Mouse (Mus musculus) retina, adult 2 months (tissue): Measurements from ENCODE around the gene Rps3a1.

Experiments used
- DNase-seq: peaks from one replicate; pipeline ENCODE4 v3.0.0-alpha.2; 2012; ENCODE audit warnings: low read depth, low spot score

Gene Rps3a1

DNA sequence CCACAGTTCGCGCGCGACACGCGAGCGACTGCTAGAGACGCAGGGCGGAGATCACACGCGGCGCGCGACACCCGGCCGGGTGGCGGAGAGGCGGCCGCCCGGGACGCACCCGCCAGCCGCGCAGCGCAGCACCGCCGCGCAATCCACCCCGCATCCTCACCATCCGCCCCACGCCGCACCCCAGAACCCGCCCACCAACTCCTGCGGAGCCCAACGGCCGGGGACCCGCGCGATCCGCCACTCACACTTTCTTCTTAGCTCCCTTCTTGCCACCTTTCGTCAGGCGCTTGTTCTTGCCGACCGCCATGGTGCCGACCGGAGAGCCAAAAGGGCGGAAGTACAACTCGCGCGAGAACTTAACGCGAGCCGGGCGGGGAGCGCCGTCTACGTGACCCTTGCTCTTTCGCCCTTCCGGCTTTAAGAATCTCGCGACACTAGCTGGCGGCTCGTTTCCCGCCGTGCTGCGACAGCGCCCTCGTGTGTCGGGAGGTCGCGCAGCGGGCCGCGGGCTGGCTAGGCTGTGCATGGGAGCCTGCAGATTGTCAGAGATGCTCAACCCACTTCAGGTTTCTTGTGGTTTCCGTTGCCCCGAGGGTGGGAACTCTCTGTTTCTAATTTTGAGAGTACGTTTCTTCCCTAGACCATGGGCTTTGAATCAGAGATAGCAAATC is at the start of gene Rps3a1:
Gene Rps3a1, minus strand, starts transcription at position 440 of the 671 bp plus-strand sequence.
- peak; percentile 95 for DNase-seq

DNA sequence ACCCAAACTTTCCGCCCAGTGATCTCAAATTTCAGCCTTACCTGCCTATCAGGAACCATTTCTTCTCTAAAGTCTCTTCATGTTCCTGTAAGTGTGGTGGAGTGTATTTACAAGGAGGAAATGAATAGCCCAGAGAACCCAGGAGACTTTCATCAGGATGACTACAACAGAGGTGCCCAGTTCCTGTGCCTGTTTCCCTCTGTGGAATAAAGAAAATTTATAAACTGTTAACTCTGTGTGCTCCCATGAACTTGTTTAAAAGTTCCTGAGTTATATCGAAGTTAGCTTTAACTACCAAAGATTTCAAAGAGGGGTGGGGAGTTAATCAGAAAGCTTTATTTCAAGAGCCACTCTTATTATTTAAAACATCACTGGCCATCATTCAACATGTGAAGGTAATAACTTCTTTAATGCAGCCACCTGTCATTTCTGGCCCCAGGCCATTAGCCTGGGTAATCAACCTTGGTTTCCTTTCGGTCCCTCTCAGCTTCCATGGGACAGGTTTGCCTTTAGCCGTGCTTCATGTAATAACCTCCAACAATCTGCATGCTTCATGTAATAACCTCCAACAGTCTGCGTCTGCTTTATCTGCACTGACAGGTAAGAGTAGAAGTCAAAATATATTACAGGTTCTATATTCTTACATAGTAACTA is 45.4 kb upstream of the Rps3a1 start:
- no peak for DNase-seq

DNA sequence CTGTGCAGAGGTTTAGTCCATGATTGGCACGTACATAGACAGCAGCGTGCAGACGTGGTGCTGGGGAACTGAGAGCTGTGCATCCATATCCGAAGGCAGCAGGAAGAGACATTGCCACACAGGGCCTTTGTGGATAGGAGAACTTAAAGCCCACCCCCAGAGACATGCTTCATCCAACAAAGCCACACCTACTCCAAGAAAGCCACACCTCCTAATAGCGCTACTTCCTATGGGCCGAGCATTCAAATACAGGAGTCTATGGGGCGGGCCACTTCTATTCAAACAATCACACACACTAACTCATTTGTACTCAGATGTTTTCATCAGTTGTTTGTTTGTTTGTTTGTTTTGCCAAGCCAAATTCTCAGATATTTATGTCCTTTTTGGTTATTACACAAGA is 42.0 kb upstream of the Rps3a1 start:
- no peak for DNase-seq

DNA sequence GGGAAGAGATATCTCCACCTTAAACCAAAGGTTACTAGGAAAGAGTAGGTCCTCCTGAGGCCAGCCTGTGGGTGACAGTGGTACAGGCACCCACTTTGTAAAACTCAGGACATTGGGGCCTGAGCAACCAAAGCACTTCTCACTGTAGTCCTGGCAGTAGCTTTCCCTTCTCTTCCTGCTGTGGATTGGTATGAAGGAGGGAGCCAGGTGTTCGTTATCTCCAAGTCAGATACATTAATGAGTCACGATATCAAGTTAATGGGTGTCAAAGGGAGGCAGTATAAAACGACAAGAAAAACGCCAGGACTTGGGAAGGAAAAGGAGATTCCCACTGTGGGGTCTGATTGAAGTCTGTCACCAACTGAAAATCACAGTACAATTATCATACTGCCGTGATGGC is 38.6 kb upstream of the Rps3a1 start:
- no peak for DNase-seq

DNA sequence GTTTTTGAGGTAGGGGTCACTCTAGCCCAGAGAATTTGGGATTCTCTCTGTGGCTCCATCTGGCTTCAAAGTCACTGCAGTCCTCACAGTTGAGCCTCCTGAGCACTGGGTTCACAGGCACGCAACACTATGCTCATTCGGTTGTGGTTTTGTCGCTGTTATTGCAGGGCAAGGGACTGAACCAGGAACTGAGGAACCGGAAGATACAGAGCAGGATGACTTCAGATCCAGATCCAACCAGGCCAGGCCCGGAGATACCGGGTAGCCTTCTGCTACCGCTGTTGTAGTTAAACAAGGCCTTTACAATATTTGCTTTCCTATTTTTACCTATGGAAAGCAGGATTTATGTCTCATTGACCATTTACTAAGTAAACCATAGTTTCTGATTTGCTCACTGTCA is 37.2 kb upstream of the Rps3a1 start:
- DNase-seq = no peak

DNA sequence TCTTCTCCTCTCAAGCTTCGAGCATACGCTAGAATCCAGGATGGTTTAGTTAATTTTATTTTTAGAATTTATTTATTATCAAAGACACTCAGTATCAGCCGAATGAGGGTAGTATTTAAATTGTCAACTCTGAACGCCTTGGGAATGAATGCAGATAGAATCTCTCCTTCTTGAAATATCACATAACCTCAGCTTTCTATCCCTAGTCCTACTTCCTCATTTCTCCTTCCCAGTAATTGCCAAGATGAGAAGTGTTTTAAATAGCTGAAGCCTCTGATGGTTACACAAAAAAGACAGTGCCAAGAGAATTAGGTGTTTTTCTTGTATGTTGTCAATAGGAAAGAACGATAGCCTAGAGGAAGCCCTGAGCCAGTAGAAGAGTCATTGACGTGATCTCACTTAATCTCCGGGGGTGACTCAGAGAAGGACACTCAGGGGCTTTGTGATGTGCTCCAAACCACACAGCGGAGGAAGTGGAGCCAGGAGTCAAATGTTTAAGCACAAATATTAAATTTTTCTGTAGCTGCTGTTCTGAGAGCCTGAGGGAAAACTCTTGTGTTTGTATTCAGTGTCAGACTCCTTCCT is 26.4 kb upstream of the Rps3a1 start:
- no peak for DNase-seq

DNA sequence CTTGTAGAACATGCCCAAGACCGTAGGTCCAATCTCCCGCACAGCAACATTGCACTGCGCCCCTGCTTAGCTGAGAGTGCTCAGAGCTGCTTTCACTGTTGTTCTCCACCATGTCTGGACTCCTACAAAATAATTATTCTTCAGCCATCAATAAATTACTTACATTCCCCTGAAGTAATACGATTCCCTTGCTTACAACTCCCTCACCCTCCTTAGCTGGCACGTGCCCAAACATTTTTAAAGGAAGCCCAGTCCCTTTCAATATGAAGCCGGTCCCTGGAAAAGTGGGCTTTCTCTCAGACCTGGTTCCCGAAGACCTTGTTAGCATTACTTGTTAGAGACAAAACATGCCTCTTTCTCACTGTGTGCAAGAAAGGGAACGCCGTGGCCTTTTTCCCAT is 7.0 kb upstream of the Rps3a1 start:
- DNase-seq = no peak

DNA sequence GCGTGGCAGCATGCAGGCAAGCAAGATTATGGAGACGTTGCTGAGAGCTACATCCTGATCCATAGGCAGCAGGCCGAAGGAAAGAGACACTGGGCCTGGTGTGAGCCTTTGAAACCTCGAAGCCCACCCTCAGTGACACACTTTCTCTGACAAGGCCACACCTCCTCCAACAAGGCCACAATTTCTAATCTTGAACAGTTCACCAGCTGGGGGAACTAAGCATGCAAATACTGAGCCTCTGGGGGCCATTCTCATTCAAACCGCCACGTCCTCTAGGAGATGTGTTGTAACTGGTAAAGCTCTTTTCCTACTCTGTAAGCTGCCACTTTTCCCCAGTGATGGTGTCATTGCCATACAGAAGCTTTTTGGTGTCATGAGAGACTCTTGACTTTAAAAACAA is 6.6 kb upstream of the Rps3a1 start:
- no peak for DNase-seq

DNA sequence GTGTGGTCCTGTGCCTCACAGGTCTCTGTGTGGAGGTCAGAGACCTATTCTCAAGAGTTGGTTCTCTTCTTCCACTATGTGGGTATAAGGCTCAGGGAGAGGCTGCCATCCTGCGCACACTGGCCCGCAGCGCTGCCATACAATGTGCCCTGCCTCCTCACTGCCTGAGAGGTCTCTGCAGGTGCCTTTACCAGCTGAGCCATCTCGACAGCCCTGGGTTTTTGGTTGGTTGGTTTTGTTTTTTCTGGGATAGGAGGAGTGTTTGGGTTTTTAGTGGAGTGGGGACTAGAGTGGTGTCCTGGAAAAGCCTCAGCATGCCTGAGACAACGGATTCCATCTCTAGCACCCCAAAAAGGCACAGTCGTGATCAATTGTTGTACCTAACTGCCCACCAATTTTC is 841 bp upstream of the Rps3a1 start:
- DNase-seq = no peak

DNA sequence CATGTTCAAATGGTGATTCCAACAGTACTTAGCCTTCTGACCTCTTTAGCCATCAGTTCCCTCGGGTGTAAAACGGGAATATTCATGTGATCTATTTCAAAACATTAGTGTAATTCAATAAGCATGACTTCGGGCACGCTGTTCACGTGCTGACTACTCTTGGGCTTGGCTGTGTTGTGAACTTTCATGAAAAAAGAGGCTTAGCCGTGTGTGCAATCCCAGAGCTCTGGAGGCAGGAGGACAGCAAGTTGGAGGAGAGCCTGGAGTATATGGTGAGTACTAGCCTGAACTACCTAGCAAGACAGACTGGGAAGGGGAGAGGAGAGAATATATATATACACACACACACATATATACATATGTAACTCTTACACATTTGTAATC is 424 bp upstream of the Rps3a1 start:
- DNase-seq = no peak

DNA sequence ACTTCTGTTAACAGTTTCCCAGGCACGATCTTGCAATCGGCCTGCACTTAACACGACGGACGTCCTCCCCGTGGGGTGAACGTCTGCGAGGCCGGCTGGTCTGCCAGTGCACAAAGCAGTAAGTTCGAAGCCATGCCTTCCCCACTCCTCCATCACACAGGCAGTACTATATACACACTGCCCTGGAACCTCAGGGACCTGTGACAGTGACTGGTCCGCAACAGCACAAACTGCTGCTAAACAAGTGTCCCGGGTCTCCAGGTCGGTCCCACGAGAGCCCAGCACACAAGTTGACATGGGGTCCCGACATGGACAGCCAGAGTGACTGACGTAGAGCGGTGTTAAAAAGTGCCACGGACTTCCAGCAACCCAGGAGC is 628 bp downstream of the Rps3a1 start:
- no peak for DNase-seq

DNA sequence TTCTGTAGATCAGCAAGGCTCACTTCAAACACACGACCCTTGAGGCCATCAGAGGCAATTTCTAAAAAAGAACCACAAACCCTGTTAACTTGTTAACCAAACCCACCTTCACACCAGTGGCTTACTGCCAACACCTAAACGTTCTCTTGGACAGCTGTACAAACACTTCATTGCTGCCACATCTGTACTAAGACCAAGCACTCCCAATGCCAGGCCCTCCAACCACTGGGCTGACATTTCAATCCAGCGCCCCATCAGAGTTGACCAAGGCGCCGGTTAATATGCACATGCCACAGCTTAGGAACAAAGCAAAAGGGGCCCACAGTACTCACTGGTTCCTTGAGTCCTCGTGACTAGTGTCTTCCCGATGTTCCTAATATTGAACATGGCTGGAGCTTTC is 1.1 kb downstream of the Rps3a1 start:
- DNase-seq = no peak

DNA sequence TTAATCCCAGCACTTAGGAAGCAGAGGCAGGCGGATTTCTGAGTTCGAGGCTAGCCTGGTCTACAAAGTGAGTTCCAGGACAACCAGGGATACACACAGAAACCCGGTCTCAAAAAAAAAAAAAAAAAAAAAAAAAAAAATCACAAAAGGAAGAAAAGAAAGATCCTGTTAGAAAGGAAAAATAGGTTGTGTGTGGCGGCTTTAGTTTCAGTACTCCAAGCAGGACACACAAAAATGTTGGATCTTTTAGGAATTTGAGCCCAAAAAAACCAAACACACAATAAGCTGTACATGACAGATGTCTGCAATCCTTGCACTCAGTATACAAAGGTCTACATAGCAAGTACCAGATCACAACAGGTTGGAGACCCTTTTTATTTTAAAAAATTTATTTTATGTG is 2.8 kb downstream of the Rps3a1 start:
- no peak for DNase-seq

DNA sequence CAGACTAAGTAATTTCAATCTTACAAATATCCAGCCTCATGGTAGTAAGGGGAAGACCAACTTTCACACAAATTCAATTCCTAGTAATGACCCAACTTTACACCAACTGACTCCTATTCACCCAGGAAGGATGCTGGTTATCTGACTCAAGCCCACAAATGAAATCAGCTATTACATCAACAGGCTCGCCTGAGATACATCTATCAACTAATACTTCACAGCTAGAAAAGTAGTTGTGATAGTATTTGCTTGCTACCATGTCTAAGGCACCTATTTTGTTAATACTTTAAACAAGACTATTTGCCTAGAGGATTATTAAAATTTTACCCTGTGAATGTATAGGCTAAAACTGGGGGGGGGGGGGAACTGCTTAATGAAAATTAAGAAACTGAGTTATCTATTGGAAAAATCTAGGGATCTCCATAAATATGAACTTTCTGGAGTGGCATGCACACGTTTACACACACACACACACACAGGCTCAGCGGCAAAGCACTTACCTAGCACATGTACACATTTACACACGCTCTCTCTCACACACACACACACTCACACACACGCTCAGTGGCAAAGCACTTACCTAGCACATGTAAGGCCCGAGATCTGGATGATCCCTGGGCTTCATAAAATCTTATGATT is 5.4 kb downstream of the Rps3a1 start:
- DNase-seq = no peak

DNA sequence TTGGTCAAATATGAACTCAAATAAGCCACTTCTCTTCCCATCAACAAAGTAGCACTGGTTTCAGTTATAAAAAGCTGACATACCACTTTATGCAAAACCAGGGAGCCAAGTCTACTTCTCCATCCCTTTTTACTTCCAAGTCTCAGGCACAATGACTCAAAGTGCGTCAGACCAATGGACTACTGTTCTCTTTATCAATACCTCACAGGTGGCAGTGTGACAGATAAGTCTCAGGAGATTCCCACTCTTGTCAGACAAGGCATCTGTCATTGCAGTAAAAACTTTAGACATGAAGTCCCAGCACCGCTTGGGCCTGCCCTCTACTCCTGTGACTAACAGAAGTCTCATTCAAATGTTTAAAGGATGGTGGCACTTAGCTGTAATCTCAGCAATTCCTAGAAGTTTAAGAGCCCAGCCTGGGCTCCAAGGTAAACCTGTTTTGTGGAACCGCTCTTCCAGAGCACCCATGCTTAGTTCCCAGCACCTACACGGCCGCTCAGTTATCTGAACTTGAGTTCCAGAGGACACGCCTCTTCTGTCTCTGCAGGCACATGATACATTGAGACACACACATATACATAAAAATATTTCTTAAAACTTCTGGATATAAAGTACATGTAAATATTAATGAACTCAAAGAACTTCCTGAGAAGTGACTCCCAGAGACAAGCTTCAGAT is 6.5 kb downstream of the Rps3a1 start:
- DNase-seq = no peak

DNA sequence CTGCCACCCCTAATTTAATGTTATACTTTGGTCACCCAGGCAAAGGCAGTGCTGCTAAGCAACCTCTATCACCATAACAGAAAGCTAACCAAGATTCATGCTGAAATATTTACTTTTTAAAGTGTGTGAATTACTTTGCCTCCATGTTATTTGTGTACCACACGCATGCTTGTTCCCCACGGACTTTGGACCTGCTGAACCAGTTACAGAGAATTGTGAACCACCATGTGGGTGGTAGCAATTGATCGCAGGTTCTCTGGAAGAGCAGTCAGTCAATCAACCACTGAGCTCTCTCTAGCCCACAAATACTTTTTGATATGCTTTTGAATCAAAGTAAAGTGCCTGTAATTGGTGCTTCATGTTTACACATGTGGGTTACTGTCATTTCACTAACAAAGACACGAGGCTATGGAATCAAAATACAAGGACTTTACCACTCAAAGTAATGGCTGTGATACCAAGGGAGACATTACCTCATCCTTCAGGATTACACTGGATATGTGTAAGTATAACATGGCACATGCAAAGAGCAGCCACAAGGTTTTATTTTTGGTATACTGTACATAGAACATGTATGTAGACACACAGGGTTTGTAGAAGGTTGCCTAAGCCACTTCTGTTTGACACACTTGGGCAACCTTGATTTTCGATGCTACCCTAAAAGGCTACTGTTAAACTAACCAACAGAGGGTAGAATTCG is 7.4 kb downstream of the Rps3a1 start:
- DNase-seq = no peak

DNA sequence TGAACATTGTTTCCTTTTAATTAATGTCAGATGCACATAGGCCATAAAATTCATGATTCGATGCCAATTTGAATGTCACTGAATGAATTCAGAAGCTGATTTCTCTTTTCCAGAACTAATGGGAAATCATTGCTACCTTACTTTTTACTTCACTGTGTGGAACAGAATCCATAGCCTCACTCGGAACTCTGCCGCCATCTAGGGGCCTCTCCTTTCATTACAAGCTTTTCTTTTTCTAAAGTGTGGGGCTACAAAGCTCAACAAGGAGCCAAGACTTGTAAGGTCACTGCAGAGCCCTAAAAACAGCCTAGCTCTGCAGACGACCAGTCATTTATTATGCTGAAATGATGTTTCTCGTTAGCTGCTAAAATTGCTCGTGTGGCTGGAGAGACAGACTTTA is 12.7 kb downstream of the Rps3a1 start:
- no peak for DNase-seq

DNA sequence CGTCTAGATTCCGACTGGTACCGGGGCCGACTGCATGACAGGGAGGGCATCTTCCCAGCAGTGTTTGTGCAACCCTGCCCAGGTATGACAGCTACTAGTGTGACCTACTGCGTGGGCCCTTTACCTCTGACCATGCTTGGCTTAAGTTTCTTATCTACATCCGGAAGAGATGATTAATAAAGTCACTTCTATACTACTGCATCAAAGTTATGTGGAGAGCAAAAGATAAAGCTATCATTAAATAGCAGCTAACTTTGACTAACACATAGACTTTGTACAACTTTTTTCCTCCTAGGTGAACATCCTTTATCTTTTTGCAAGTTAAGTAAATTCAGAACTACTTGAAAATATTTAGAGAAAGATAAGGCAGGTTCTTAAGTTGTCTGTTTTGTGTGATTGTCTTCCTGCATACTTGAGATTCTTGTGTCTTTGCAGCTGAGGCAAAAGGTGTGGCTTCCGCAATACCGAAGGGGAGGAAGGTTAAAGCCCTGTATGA is 19.2 kb downstream of the Rps3a1 start:
- DNase-seq = no peak

DNA sequence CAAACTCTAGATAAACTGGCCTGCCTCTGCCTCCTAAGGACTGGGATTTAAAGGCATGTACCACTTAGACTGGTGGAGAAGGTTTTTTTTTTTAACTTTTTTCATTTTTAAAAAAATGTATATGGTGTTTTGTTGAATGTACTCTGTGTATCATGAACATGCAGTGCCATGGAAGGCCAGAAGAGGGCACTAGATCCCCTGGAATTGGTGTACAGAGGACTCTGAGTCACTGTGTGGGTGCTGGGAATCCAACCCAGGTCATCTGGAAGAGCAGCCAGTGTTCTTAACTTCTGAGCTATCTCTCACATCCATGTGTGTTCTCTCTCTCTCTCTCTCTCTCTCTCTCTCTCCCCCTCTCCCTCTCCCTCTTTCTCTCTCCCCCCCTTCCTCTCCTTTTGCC is 20.3 kb downstream of the Rps3a1 start:
- DNase-seq = no peak

DNA sequence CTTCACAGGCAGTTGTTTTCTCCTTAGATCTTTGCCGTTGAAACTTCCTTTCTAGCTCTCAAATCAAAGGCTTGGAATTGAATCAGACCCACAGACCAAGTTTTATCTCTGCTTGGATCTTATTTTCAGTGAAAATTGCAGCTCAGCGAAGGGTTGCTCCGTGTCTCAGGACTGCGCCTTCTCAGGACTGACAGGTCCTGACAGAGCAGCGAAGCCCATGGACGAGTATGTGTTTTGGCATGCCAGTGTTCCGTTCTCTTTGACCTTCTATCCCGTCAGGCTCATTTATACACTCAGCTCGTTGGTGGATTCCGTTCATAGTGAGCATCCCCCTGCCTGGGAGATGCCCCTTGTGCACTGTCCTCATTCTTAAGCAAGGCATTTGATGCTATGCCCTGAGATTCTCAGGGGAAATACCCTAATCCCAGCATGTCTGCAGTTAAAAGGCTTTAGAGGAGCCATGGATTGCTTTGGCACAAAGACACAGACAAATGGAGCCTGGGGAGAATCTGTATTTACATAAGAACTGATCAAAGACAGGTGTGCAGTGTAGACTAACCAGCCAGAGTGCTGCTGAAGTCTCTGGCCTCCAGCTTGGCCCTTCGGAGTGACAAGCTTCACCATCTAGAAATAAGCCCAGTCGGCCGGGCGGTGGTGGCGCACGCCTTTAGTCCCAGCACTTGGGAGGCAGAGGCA is 23.1 kb downstream of the Rps3a1 start:
- no peak for DNase-seq

DNA sequence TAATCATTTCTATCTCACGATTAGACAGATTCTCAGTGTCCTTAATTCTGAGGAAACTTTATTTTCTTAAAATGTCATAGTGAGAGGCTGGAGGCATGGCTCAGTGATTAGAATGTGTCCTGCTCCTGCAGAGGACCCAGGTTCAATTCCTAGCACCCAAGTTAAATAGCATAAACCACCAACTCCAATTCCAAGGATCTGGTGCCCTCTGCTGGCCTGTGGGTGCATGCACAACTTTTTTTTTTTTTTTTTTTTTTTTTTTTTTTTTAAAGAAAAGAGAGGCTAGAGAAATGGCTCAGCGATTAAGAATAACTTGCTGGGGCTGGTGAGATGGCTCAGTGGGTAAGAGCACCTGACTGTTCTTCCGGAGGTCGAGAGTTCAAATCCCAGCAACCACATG is 25.6 kb downstream of the Rps3a1 start:
- no peak for DNase-seq
